10 mouse cellular contexts compared by ENCODE assay signal in the genomic region with DNA sequence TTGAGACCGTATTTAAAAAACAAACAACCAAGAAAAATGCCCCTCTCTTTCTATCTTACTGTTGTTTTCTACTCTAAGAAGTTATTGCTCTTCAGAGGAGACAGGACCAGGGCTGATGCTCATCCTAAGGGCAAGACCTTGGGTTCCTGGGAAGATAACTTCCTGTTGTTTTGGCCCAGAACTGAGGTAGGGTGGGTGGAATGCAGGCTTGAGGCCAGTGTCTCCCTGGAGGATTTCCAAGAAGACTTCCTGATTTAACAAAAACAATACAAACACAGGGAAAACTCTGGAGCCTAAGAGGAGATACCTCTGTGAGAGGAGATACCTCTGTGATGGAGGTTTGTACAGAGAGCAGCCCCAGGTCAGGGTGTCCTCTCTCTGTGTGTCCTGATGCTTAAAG. TPM values are rescaled to one million over a fixed set of nuclear protein-coding genes. Genes with fewer than 3 reads are reported as not detected.
DNase-seq lines count a peak whose midpoint lies in the region; ATAC-seq lines count a peak whose summit lies in the region.
"Had no signal": no experiment of that assay in that cellular context is flagged by ENCODE, and none has a peak within 500 bp of the region (broad histone marks: within the 10 kb centered on the region; RNA-seq: fewer than 3 reads in every experiment).

No protein-coding gene starts in this region.

- H3K27me3 ChIP-seq in midbrain, embryonic 11.5 days (ENCODE audit: control insufficient read depth, insufficient read depth, low read length), result no peaks in the 10 kb centered on the region
- H3K27me3 ChIP-seq in liver, embryonic 11.5 days (replicated peaks; ENCODE audit: control insufficient read depth, insufficient read depth, low read length), result no peaks in the 10 kb centered on the region

- no peak overlapping the region for H3K4me3 ChIP-seq in midbrain, embryonic 11.5 days (ENCODE audit: low read depth, low read length)
- H3K4me3 ChIP-seq in liver, embryonic 11.5 days (ENCODE audit: low read depth, low read length), result no peak overlapping the region
- H3K4me3 ChIP-seq: limb, embryonic 13.5 days had no signal

- WGBS in midbrain, embryonic 11.5 days, result 84% methylated on average over 1 of the region's 1 CpGs
- WGBS in liver, embryonic 11.5 days, result 81% methylated on average over 1 of the region's 1 CpGs

- no peaks in the 10 kb centered on the region for H3K36me3 ChIP-seq in midbrain, embryonic 11.5 days (ENCODE audit: control insufficient read depth, insufficient read depth, low read length)
- H3K36me3 ChIP-seq in liver, embryonic 11.5 days (ENCODE audit: control insufficient read depth, insufficient read depth, low read length), result no peaks in the 10 kb centered on the region
- H3K36me3 ChIP-seq: G1E; limb, embryonic 13.5 days had no signal

- H3K4me1 ChIP-seq in midbrain, embryonic 11.5 days (ENCODE audit: control insufficient read depth, insufficient read depth, low read length), result no peaks in the 10 kb centered on the region
- H3K4me1 ChIP-seq in liver, embryonic 11.5 days (replicated peaks; ENCODE audit: control insufficient read depth, insufficient read depth, low read length), result 0 out of 2 replicates have a peak, but pooled peaks cover 5% of the 10 kb centered on the region
- H3K4me1 ChIP-seq: limb, embryonic 13.5 days had no signal

- H3K4me2 ChIP-seq in midbrain, embryonic 11.5 days, result no peak overlapping the region
- H3K4me2 ChIP-seq in liver, embryonic 11.5 days, result no peak overlapping the region
- H3K4me2 ChIP-seq: limb, embryonic 13.5 days had no signal

- DNase-seq in urinary bladder, postnatal 14 days (ENCODE audit: low spot score), result peak; percentile 29
- DNase-seq in urinary bladder, adult 2 months (ENCODE audit: low spot score), result no peak
- DNase-seq in gastrocnemius, postnatal 36 days, result peak; percentile 49
- peak; percentile 70 for DNase-seq in kidney, postnatal 10 days
- no peak for DNase-seq in MN1 (ENCODE audit: low spot score)
- DNase-seq in midbrain, embryonic 11.5 days (ENCODE audit: low spot score, missing footprints), result no peak
- DNase-seq in liver, embryonic 11.5 days (ENCODE audit: low spot score), result no peak

- H3K27ac ChIP-seq in midbrain, embryonic 11.5 days (ENCODE audit: low read depth, low read length), result no peak overlapping the region
- no peak overlapping the region for H3K27ac ChIP-seq in liver, embryonic 11.5 days (ENCODE audit: low read depth, low read length)
- H3K27ac ChIP-seq: limb, embryonic 13.5 days had no signal

- no peak for ATAC-seq in midbrain, embryonic 11.5 days (ENCODE audit: low FRiP score)
- ATAC-seq in liver, embryonic 11.5 days (replicated peaks; ENCODE audit: low FRiP score), result no peak
- ATAC-seq: forebrain, embryonic 14.5 days had no signal

- H3K9ac ChIP-seq in midbrain, embryonic 11.5 days (ENCODE audit: low read length), result no peak overlapping the region
- no peak overlapping the region for H3K9ac ChIP-seq in liver, embryonic 11.5 days (ENCODE audit: low read depth, low read length)
- H3K9ac ChIP-seq: limb, embryonic 13.5 days had no signal

- no peaks in the 10 kb centered on the region for H3K9me3 ChIP-seq in midbrain, embryonic 11.5 days (ENCODE audit: control insufficient read depth, low read length)
- no peaks in the 10 kb centered on the region for H3K9me3 ChIP-seq in liver, embryonic 11.5 days (ENCODE audit: control insufficient read depth, low read length)
- H3K9me3 ChIP-seq: G1E; limb, embryonic 13.5 days had no signal

- intact Hi-C loops in gastrocnemius, postnatal 36 days (cut with DNase I), result no loop called here

RNA-seq across cellular contexts. Expression of a gene that starts 35.0 kb away (rescaled TPM):
- polyA plus RNA-seq in urinary bladder, adult 2 months (2012; rRNA removed), result 73.2 and 80.6 TPM in 2 replicates
- total RNA-seq in gastrocnemius, postnatal 36 days (2021), result 10 to 100 TPM; 23.9 to 25.3 TPM
- polyA plus RNA-seq in midbrain, embryonic 11.5 days (2014; fragmentation: Nextera tagmentation; extraction: Ambion mirVana), result 0.22 and 0.40 TPM in 2 replicates
- 0.49 and 0.88 TPM in 2 replicates for polyA plus RNA-seq in liver, embryonic 11.5 days (2014; fragmentation: Nextera tagmentation; extraction: Ambion mirVana)
- polyA plus RNA-seq: G1E had no signal

RNA-seq across cellular contexts. Expression of a gene that starts 57.7 kb away (rescaled TPM):
- 291 and 300 TPM in 2 replicates for polyA plus RNA-seq in urinary bladder, adult 2 months (2012; rRNA removed)
- total RNA-seq in gastrocnemius, postnatal 36 days (2021), result 10 to 100 TPM; 70.9 to 91.6 TPM
- polyA plus RNA-seq in midbrain, embryonic 11.5 days (2014; fragmentation: Nextera tagmentation; extraction: Ambion mirVana), result 27.0 and 29.4 TPM in 2 replicates
- polyA plus RNA-seq in liver, embryonic 11.5 days (2014; fragmentation: Nextera tagmentation; extraction: Ambion mirVana), result 59.0 and 66.1 TPM in 2 replicates

Comparison
In these comparisons a context has a peak if more than half of its experiments do, and no peak if none do; other contexts are left out.
1. DNase-seq: peak in urinary bladder, postnatal 14 days (single experiment), gastrocnemius, postnatal 36 days (2 of 2) and kidney, postnatal 10 days (single experiment); none in urinary bladder, adult 2 months (single experiment), MN1 (single experiment), midbrain, embryonic 11.5 days (single experiment) and liver, embryonic 11.5 days (single experiment).
2. RNA of a gene that starts 35.0 kb away (polyA plus RNA-seq): 73.2 to 80.6 TPM in urinary bladder, adult 2 months; 0.49 to 0.88 TPM in liver, embryonic 11.5 days and 0.22 to 0.40 TPM in midbrain, embryonic 11.5 days; every median in the first group is over 10 times any median in the second.